Mouse (Mus musculus): ENCODE results near the gene Ccdc181. TPM values are rescaled to one million over a fixed set of nuclear protein-coding genes. Genes with fewer than 3 reads are reported as not detected.

The Ccdc181 gene
- 23.7 TPM for polyA plus RNA-seq (2014; fragmentation: Illumina TruSeq; extraction: RNeasy Lipid Tissue Mini Kit (QIAGEN cat#74804); ENCODE audit: low read depth, low replicate concordance)

GRCm38 (mm10) chr1:164275455-164275954 lies at the start of gene Ccdc181:
TSS of gene Ccdc181 (plus strand) at chr1:164275585.

DNA sequence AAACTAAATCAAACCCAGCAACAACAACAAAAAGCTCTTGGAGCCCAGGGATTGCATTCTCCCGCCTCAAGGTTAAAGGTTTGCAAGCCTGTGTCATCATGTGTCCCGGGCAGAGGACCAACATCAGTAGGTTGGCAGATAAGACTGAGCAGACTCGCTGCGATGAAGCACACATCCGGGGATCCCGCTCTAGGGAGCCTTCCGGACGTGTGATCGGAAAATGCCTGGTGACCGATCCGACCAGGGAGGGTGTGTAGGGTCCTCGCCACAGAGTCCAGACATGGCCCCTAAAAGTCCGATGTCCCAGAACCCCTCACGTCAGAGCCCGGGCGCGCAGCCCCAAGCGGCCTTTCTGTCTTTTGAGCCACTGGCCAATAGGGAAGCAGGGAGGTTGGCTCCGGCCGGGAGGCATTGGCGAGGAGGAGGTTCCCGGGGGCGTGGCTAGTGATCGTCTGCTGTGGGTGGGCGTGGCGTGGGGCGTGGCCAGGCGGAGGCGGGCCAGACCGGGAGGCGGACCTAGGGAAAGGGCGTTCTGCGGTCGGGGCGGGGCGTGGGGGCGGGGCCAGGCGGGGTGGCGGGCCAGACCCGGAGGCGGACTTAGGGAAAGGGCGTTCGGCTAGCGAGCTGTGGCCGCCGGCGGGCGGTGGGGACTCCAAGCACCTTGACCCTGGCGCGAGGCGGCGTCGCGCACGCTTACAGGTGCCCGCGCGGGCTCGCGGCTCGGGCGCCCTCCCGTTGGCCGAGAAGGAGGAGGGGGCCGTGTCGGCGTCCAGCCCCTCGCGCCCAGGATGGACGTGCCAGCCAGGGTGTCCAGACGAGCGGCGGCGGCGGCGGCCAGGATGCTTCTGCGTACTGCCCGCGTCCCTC lies 26.7 kb upstream of the Ccdc181 start, which contains the start of gene Slc19a2:
TSS of gene Slc19a2 (plus strand) at position 582 of the 867 bp plus-strand sequence.

DNA sequence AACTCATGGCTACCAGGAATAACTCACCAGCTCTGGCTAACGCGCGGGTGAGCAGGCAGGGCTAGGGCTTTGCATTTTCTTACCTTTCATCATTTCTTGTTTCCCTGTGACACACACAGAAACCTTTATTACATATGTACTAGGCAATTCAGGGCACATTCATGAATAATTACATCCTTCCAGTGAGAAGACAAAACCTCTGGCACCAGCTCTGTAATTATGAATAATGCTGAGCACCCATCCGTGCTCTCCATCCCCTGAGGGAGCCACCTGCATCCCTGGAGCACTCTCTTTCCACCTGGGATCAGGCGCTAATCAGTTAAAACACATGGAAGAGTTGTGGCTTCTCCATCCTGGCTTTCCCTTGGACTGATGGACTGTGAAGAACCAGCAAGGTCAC lies 28.4 kb downstream of the Ccdc181 start, which contains the start of gene Nme7:
TSS of gene Nme7 (plus strand) at position 301 of the 400 bp plus-strand sequence.

GRCm38 (mm10) chr1:164307124-164307751 lies 31.9 kb downstream of the Ccdc181 start, which contains the start of gene Blzf1:
TSS of gene Blzf1 (minus strand) at chr1:164307489.

Other genes starting within 250 kb of the Ccdc181 start
- 1.8 TPM for gene Sele, start 227.4 kb upstream of the Ccdc181 start, polyA plus RNA-seq (2014; fragmentation: Illumina TruSeq; extraction: RNeasy Lipid Tissue Mini Kit (QIAGEN cat#74804); ENCODE audit: low read depth, low replicate concordance)
- 3.9 TPM for gene Sell, start 213.6 kb upstream of the Ccdc181 start, polyA plus RNA-seq (2014; fragmentation: Illumina TruSeq; extraction: RNeasy Lipid Tissue Mini Kit (QIAGEN cat#74804); ENCODE audit: low read depth, low replicate concordance)
- gene Selp, start 160.3 kb upstream of the Ccdc181 start, polyA plus RNA-seq (2014; fragmentation: Illumina TruSeq; extraction: RNeasy Lipid Tissue Mini Kit (QIAGEN cat#74804); ENCODE audit: low read depth, low replicate concordance): 0.58 TPM
- gene F5, start 123.7 kb upstream of the Ccdc181 start, polyA plus RNA-seq (2014; fragmentation: Illumina TruSeq; extraction: RNeasy Lipid Tissue Mini Kit (QIAGEN cat#74804); ENCODE audit: low read depth, low replicate concordance): 1.7 TPM
- 50.6 TPM for gene Slc19a2, start 26.5 kb upstream of the Ccdc181 start, polyA plus RNA-seq (2014; fragmentation: Illumina TruSeq; extraction: RNeasy Lipid Tissue Mini Kit (QIAGEN cat#74804); ENCODE audit: low read depth, low replicate concordance)
- 34.2 TPM for gene Nme7, start 28.5 kb downstream of the Ccdc181 start, polyA plus RNA-seq (2014; fragmentation: Illumina TruSeq; extraction: RNeasy Lipid Tissue Mini Kit (QIAGEN cat#74804); ENCODE audit: low read depth, low replicate concordance)
- gene Blzf1, start 31.9 kb downstream of the Ccdc181 start, polyA plus RNA-seq (2014; fragmentation: Illumina TruSeq; extraction: RNeasy Lipid Tissue Mini Kit (QIAGEN cat#74804); ENCODE audit: low read depth, low replicate concordance): 53.9 TPM
- 163 TPM for gene Atp1b1, start 182.8 kb downstream of the Ccdc181 start, polyA plus RNA-seq (2014; fragmentation: Illumina TruSeq; extraction: RNeasy Lipid Tissue Mini Kit (QIAGEN cat#74804); ENCODE audit: low read depth, low replicate concordance)

All from adrenal gland, adult 10 weeks (tissue).